Mouse (Mus musculus): ENCODE measurements around the gene Samd8.

Samd8 gene

GRCm38 (mm10) chr14:21750008-21750880, at the start of gene Samd8:
Samd8 (plus strand) TSS chr14:21750531.
- peak; percentile 91 for DNase-seq

GRCm38 (mm10) chr14:21702691-21703090, 47.6 kb upstream of the Samd8 start:
- no peak for DNase-seq

GRCm38 (mm10) chr14:21703255-21703654, 47.1 kb upstream of the Samd8 start:
- peak; percentile 49 for DNase-seq

- DNase-seq: no peak
Observed at GRCm38 (mm10) chr14:21705462-21705861, 44.9 kb upstream of the Samd8 start.

- DNase-seq: no peak
Observed at GRCm38 (mm10) chr14:21706759-21707571, 43.4 kb upstream of the Samd8 start.

- no peak for DNase-seq
Observed at GRCm38 (mm10) chr14:21709545-21709944, 40.8 kb upstream of the Samd8 start.

- no peak for DNase-seq
Observed at GRCm38 (mm10) chr14:21711231-21711630, 39.1 kb upstream of the Samd8 start.

- DNase-seq: no peak
Observed at GRCm38 (mm10) chr14:21714486-21714885, 35.8 kb upstream of the Samd8 start, which contains the start of gene Dupd1. Dupd1 (minus strand) TSS chr14:21714576.

GRCm38 (mm10) chr14:21719646-21720383, 30.5 kb upstream of the Samd8 start:
- DNase-seq: no peak

- DNase-seq: no peak
Observed at GRCm38 (mm10) chr14:21720430-21721205, 29.7 kb upstream of the Samd8 start.

- no peak for DNase-seq
Observed at GRCm38 (mm10) chr14:21722021-21722698, 28.2 kb upstream of the Samd8 start.

- no peak for DNase-seq
Observed at GRCm38 (mm10) chr14:21729031-21729732, 21.1 kb upstream of the Samd8 start.

GRCm38 (mm10) chr14:21729936-21730335, 20.4 kb upstream of the Samd8 start:
- no peak for DNase-seq

- no peak for DNase-seq
Observed at GRCm38 (mm10) chr14:21733131-21733905, 17.0 kb upstream of the Samd8 start.

- no peak for DNase-seq
Observed at GRCm38 (mm10) chr14:21740345-21740744, 10.0 kb upstream of the Samd8 start.

- DNase-seq: no peak
Observed at GRCm38 (mm10) chr14:21741314-21741713, 9.0 kb upstream of the Samd8 start.

- peak; percentile 86 for DNase-seq
Observed at GRCm38 (mm10) chr14:21741786-21742185, 8.5 kb upstream of the Samd8 start.

GRCm38 (mm10) chr14:21742441-21742840, 7.9 kb upstream of the Samd8 start:
- no peak for DNase-seq

- DNase-seq: no peak
Observed at GRCm38 (mm10) chr14:21744169-21744568, 6.2 kb upstream of the Samd8 start.

- DNase-seq: no peak
Observed at GRCm38 (mm10) chr14:21745149-21745548, 5.2 kb upstream of the Samd8 start.

All from kidney, postnatal 14 days (tissue).